ENCODE assay signal across 15 mouse cellular contexts in the genomic region with DNA sequence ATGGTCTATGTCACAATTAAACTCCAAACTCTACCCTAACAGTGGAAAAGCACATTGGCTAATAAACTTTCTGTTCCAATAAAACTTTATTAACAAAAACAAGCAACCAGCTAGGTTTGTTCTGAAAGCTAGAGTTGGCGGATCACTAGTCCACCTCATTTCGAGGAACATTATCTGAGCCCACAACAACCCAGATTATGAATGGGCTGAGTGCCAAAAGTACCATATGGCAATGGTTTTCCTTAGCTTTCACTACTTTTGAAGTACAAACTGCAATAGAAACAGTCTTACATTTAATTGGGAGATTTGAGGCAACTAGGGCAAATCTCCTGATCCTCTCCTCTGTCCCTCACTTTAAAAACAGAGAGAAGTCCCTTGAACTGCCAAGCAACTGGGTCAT.
DNase-seq lines count a peak whose midpoint lies in the region; ATAC-seq and TF ChIP-seq lines count a peak whose summit lies in the region.
"Had no signal": no experiment of that assay in that cellular context is flagged by ENCODE, and none has a peak within 500 bp of the region (broad histone marks: within the 10 kb centered on the region; RNA-seq: fewer than 3 reads in every experiment).

No protein-coding gene starts in this region.

- intact Hi-C loops in heart, adult 2 months (cut with DNase I) = no loop called here

- no peak overlapping the region for H3K4me2 ChIP-seq in midbrain, embryonic 11.5 days
- H3K4me2 ChIP-seq in midbrain, embryonic 15.5 days = no peak overlapping the region
- no peak overlapping the region for H3K4me2 ChIP-seq in forebrain, postnatal 0 days (ENCODE audit: low read depth)
- H3K4me2 ChIP-seq: heart, embryonic 15.5 days; liver, embryonic 15.5 days; stomach, embryonic 15.5 days had no signal

- peaks cover 2% of the 10 kb centered on the region; the same call in 1 of the 2 replicates for H3K36me3 ChIP-seq in heart, adult 2 months (ENCODE audit: control insufficient read depth, insufficient read depth, low read length)
- H3K36me3 ChIP-seq in midbrain, embryonic 11.5 days (ENCODE audit: control insufficient read depth, insufficient read depth, low read length) = no peaks in the 10 kb centered on the region
- no peaks in the 10 kb centered on the region for H3K36me3 ChIP-seq in midbrain, embryonic 15.5 days (replicated peaks)
- H3K36me3 ChIP-seq in forebrain, postnatal 0 days (ENCODE audit: insufficient read depth) = no peaks in the 10 kb centered on the region
- H3K36me3 ChIP-seq: heart, embryonic 15.5 days; liver, embryonic 15.5 days; stomach, embryonic 15.5 days had no signal

- DNase-seq in heart, adult 11 months = peak; percentile 64
- DNase-seq in heart, adult 2 months = no peak
- peak; percentile 69 for DNase-seq in midbrain, embryonic 11.5 days (ENCODE audit: low spot score, missing footprints)
- DNase-seq in cerebellum, adult 9-10 months = peak; percentile 72
- peak; percentile 51 for DNase-seq in forebrain, postnatal 0 days
- DNase-seq in kidney, adult 9 months = no peak
- DNase-seq in spleen, postnatal 36 days (ENCODE audit: low spot score in 2 of 2) = no peak

- H3K27ac ChIP-seq in heart, adult 2 months = no peak overlapping the region
- H3K27ac ChIP-seq in midbrain, embryonic 11.5 days (ENCODE audit: low read depth, low read length) = no peak overlapping the region
- H3K27ac ChIP-seq in midbrain, embryonic 15.5 days = no peak overlapping the region
- H3K27ac ChIP-seq in forebrain, postnatal 0 days (ENCODE audit: low read depth, low read length) = no peak overlapping the region
- H3K27ac ChIP-seq: heart, embryonic 15.5 days; liver, embryonic 15.5 days; stomach, embryonic 15.5 days had no signal

- TF ChIP-seq POLR2A in heart, adult 2 months (IDR thresholded peaks at IDR 0.05; ENCODE audit: insufficient read depth, low read depth, low read length) = no peak

- ATAC-seq in midbrain, embryonic 11.5 days (ENCODE audit: low FRiP score) = no peak
- ATAC-seq in midbrain, embryonic 15.5 days (replicated peaks) = no peak
- no peak for ATAC-seq in forebrain, postnatal 0 days
- ATAC-seq: hindbrain, embryonic 16.5 days; Patski had no signal

- no peaks in the 10 kb centered on the region for H3K27me3 ChIP-seq in heart, adult 2 months (ENCODE audit: control insufficient read depth, insufficient read depth, low read length)
- no peaks in the 10 kb centered on the region for H3K27me3 ChIP-seq in midbrain, embryonic 11.5 days (ENCODE audit: control insufficient read depth, insufficient read depth, low read length)
- no peaks in the 10 kb centered on the region for H3K27me3 ChIP-seq in midbrain, embryonic 15.5 days (replicated peaks)
- no peaks in the 10 kb centered on the region for H3K27me3 ChIP-seq in forebrain, postnatal 0 days (ENCODE audit: insufficient read depth, low read length)
- H3K27me3 ChIP-seq: heart, embryonic 15.5 days; liver, embryonic 15.5 days; megakaryocyte, embryonic 14.5 days; Patski; stomach, embryonic 15.5 days had no signal

- H3K9me3 ChIP-seq in midbrain, embryonic 11.5 days (ENCODE audit: control insufficient read depth, low read length) = no peaks in the 10 kb centered on the region
- H3K9me3 ChIP-seq in midbrain, embryonic 15.5 days = no peaks in the 10 kb centered on the region
- no peaks in the 10 kb centered on the region for H3K9me3 ChIP-seq in forebrain, postnatal 0 days (ENCODE audit: low read length)
- H3K9me3 ChIP-seq: heart, embryonic 15.5 days; liver, embryonic 15.5 days; megakaryocyte, embryonic 14.5 days; stomach, embryonic 15.5 days had no signal

- H3K4me1 ChIP-seq in heart, adult 2 months (ENCODE audit: control insufficient read depth, insufficient read depth, low read length) = peaks cover 1% of the 10 kb centered on the region; the same call in 1 of the 2 replicates
- H3K4me1 ChIP-seq in midbrain, embryonic 11.5 days (ENCODE audit: control insufficient read depth, insufficient read depth, low read length) = no peaks in the 10 kb centered on the region
- no peaks in the 10 kb centered on the region for H3K4me1 ChIP-seq in midbrain, embryonic 15.5 days
- H3K4me1 ChIP-seq in forebrain, postnatal 0 days (ENCODE audit: insufficient read depth) = 0 out of 2 replicates have a peak, but pooled peaks cover 5% of the 10 kb centered on the region

- TF ChIP-seq EP300 in heart, adult 2 months (IDR thresholded peaks at IDR 0.05; ENCODE audit: insufficient read depth, low read depth, low read length) = no peak

- H3K79me2 ChIP-seq in heart, adult 2 months (replicated peaks; ENCODE audit: control insufficient read depth, insufficient read depth, low read length) = no peaks in the 10 kb centered on the region; the same call in 1 of the 2 replicates

- no peak overlapping the region for H3K4me3 ChIP-seq in heart, adult 2 months
- no peak overlapping the region for H3K4me3 ChIP-seq in midbrain, embryonic 11.5 days (ENCODE audit: low read depth, low read length)
- no peak overlapping the region for H3K4me3 ChIP-seq in midbrain, embryonic 15.5 days
- H3K4me3 ChIP-seq in forebrain, postnatal 0 days (ENCODE audit: low read depth, low read length) = no peak overlapping the region
- H3K4me3 ChIP-seq: erythroblast, embryonic 14.5 days; heart, embryonic 15.5 days; liver, embryonic 15.5 days; megakaryocyte, embryonic 14.5 days; stomach, embryonic 15.5 days had no signal

- TF ChIP-seq CTCF in heart, adult 2 months (IDR thresholded peaks at IDR 0.05) = no peak
- TF ChIP-seq CTCF in forebrain, postnatal 0 days (IDR thresholded peaks at IDR 0.05; ENCODE audit: low read depth) = no peak

- H3K9ac ChIP-seq in heart, adult 2 months (ENCODE audit: low read depth, low read length) = no peak overlapping the region
- H3K9ac ChIP-seq in midbrain, embryonic 11.5 days (ENCODE audit: low read length) = no peak overlapping the region
- H3K9ac ChIP-seq in midbrain, embryonic 15.5 days = no peak overlapping the region
- no peak overlapping the region for H3K9ac ChIP-seq in forebrain, postnatal 0 days
- H3K9ac ChIP-seq: heart, embryonic 15.5 days; liver, embryonic 15.5 days; stomach, embryonic 15.5 days had no signal

- WGBS in heart, adult 2 months = 64% methylated on average over 2 of the region's 2 CpGs
- 94% methylated on average over 2 of the region's 2 CpGs for WGBS in midbrain, embryonic 11.5 days
- 87% methylated on average over 2 of the region's 2 CpGs for WGBS in midbrain, embryonic 15.5 days
- 40% methylated on average over 2 of the region's 2 CpGs for WGBS in forebrain, postnatal 0 days

Comparison
In these comparisons a context has a peak if more than half of its experiments do, and no peak if none do; other contexts are left out.
1. DNase-seq: peak in heart, adult 11 months (single experiment), midbrain, embryonic 11.5 days (single experiment), cerebellum, adult 9-10 months (single experiment) and forebrain, postnatal 0 days (single experiment); none in heart, adult 2 months (0 of 2), kidney, adult 9 months (single experiment) and spleen, postnatal 36 days (0 of 2).